Mouse (Mus musculus) effector memory CD4-positive, alpha-beta T cell, adult 5 months (primary cell): Measurements from ENCODE around the gene Akr1d1. TPM values are rescaled to one million over a fixed set of nuclear protein-coding genes. Genes with fewer than 3 reads are reported as not detected.

Experiments
- polyA plus RNA-seq: library from polyadenylated mRNA; unstranded; fragments of 100-300 nt; shearing (Covaris generic); gene quantifications from one replicate; pipeline ENCODE4 v1.2.1, GENCODE M21; 2017

The Akr1d1 gene
- not detected for polyA plus RNA-seq

DNA sequence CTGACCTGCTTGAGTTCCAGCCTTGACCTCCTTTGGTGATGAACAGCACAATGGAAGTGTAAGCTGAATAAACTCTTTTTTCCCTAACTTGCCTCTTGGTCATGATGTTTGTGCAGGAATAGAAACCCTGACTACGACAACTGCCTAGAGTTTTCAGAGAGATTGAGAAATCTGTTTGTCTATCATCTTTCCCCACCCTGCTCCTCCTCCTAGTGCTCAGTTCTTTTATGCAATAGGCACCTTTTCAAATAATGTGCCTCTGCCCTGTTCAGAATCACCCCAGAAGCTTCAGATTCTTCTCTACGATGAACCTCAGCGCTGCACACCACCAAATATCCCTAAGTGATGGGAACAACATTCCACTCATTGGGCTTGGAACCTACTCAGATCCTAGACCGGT is at the start of gene Akr1d1:
Gene Akr1d1 (plus strand): TSS at position 234 of the 400 bp plus-strand sequence.

Other genes with a start within 250 kb of the Akr1d1 start
- 0.40 TPM for gene Dgki, start 230.0 kb upstream of the Akr1d1 start, polyA plus RNA-seq
- gene Creb3l2, start 88.0 kb upstream of the Akr1d1 start, polyA plus RNA-seq: 12.8 TPM